Mouse (Mus musculus) heart, embryonic 10.5 days (tissue): ENCODE data around the gene Cacng8. TPM values are rescaled to one million over a fixed set of nuclear protein-coding genes. Genes with fewer than 3 reads are reported as not detected.
A peak's percentile ranks its signal among the peaks of the same experiment; 100 is the strongest.

ENCODE experiments used
- DNase-seq: peaks from one replicate; pipeline ENCODE4 v3.0.0-alpha.2; 2017; ENCODE audit warnings: low spot score
- H3K27ac ChIP-seq: fragments of 300-500 bp; sonication (generic); 2 replicates; pipeline ENCODE4 v1.5.1; 2016; ENCODE audit warnings: mild to moderate bottlenecking
- H3K27me3 ChIP-seq: fragments of 300-500 bp; sonication (generic); 2 replicates; pipeline ENCODE4 v1.6.1; 2016; ENCODE audit warnings: mild to moderate bottlenecking; ENCODE audit not compliant: poor library complexity, insufficient read depth, severe bottlenecking
- H3K36me3 ChIP-seq: fragments of 300-500 bp; sonication (generic); 2 replicates; pipeline ENCODE4 v1.6.1; 2016; ENCODE audit warnings: mild to moderate bottlenecking, moderate library complexity
- H3K4me1 ChIP-seq: fragments of 300-500 bp; sonication (generic); 2 replicates; pipeline ENCODE4 v1.6.1; 2016; ENCODE audit warnings: mild to moderate bottlenecking
- H3K4me3 ChIP-seq: fragments of 300-500 bp; sonication (generic); 2 replicates; pipeline ENCODE4 v1.5.1; 2016; ENCODE audit warnings: mild to moderate bottlenecking, moderate library complexity
- H3K9me3 ChIP-seq: fragments of 300-500 bp; sonication (generic); 2 replicates; pipeline ENCODE4 v1.6.1; 2016; ENCODE audit warnings: mild to moderate bottlenecking, moderate library complexity
- WGBS: fragments of 180-500 bp; shearing (Covaris S2); methylation state at CpG from one replicate; pipeline ENCODE4 v1.1.7; 2016; 5-methylcytosine and 5-hydroxymethylcytosine counted together
- microRNA-seq: library from miRNA; unstranded; fragments of <30 nt; microRNA quantifications from one replicate; pipeline ENCODE4, GENCODE M21; 2017
- polyA plus RNA-seq: library from polyadenylated mRNA; unstranded; fragments of >200 nt; fragmentation: Nextera tagmentation; extraction: Ambion mirVana; gene quantifications from 2 replicates; pipeline ENCODE4 v1.2.1, GENCODE M21; 2016

Gene Cacng8
- polyA plus RNA-seq, 1 experiment from 2014 or later: 1.8 TPM

GRCm38 (mm10) chr7:3448737-3449454 lies 58.4 kb downstream of the Cacng8 start:
- Histone ChIP-seq H3K4me1 (0 out of 2 replicates have a peak, but pooled peaks cover 4% of the 10 kb centered on the region), H3K27me3 (peaks cover 11% of the 10 kb centered on the region; the same call in 1 of the 2 replicates), H3K27ac (no peak overlapping the region), H3K36me3 (no peaks in the 10 kb centered on the region), H3K9me3 (no peaks in the 10 kb centered on the region), H3K4me3 (no peak overlapping the region)
- WGBS: 20% methylated on average over 15 of the region's 15 CpGs
- peak; percentile 77 for DNase-seq

GRCm38 (mm10) chr7:3450671-3451070 lies 60.2 kb downstream of the Cacng8 start:
- DNase-seq: no peak
- WGBS: 66% methylated on average over 5 of the region's 5 CpGs
- Histone ChIP-seq H3K9me3 (no peaks in the 10 kb centered on the region), H3K27me3 (peaks cover 11% of the 10 kb centered on the region; the same call in 1 of the 2 replicates), H3K4me3 (no peak overlapping the region), H3K36me3 (no peaks in the 10 kb centered on the region), H3K4me1 (0 out of 2 replicates have a peak, but pooled peaks cover 4% of the 10 kb centered on the region), H3K27ac (no peak overlapping the region)

- H3K4me3 ChIP-seq: no peak overlapping the region
- peaks cover 11% of the 10 kb centered on the region; the same call in 1 of the 2 replicates for H3K27me3 ChIP-seq
- H3K36me3 ChIP-seq: no peaks in the 10 kb centered on the region
- DNase-seq: peak; percentile 36
- 29% methylated on average over 6 of the region's 6 CpGs for WGBS
- no peaks in the 10 kb centered on the region for H3K9me3 ChIP-seq
- H3K4me1 ChIP-seq: 0 out of 2 replicates have a peak, but pooled peaks cover 4% of the 10 kb centered on the region
- H3K27ac ChIP-seq: no peak overlapping the region
Observed at GRCm38 (mm10) chr7:3451161-3451560, 60.7 kb downstream of the Cacng8 start.

GRCm38 (mm10) chr7:3452821-3453485 lies 62.5 kb downstream of the Cacng8 start:
- H3K36me3 ChIP-seq: no peaks in the 10 kb centered on the region

GRCm38 (mm10) chr7:3453486-3454183 lies 63.2 kb downstream of the Cacng8 start:
- WGBS: 46% methylated on average over 11 of the region's 11 CpGs
- no peak overlapping the region for H3K4me3 ChIP-seq
- H3K4me1 ChIP-seq: 0 out of 2 replicates have a peak, but pooled peaks cover 4% of the 10 kb centered on the region
- H3K9me3 ChIP-seq: no peaks in the 10 kb centered on the region
- peaks cover 11% of the 10 kb centered on the region; the same call in 1 of the 2 replicates for H3K27me3 ChIP-seq
- peak; percentile 46 for DNase-seq
- H3K27ac ChIP-seq: no peak overlapping the region
- H3K36me3 ChIP-seq: no peaks in the 10 kb centered on the region

More at GRCm38 (mm10) chr7:3452821-3453485, 62.5 kb downstream of the Cacng8 start:
- Histone ChIP-seq H3K4me1 (0 out of 2 replicates have a peak, but pooled peaks cover 4% of the 10 kb centered on the region), H3K27me3 (peaks cover 11% of the 10 kb centered on the region; the same call in 1 of the 2 replicates), H3K4me3 (no peak overlapping the region), H3K27ac (no peak overlapping the region), H3K9me3 (no peaks in the 10 kb centered on the region)
- DNase-seq: peak; percentile 36
- WGBS: 38% methylated on average over 12 of the region's 12 CpGs

GRCm38 (mm10) chr7:3457111-3457840 lies 66.8 kb downstream of the Cacng8 start:
- Histone ChIP-seq H3K4me3 (no peak overlapping the region), H3K9me3 (no peaks in the 10 kb centered on the region), H3K36me3 (no peaks in the 10 kb centered on the region), H3K4me1 (0 out of 2 replicates have a peak, but pooled peaks cover 4% of the 10 kb centered on the region), H3K27me3 (no peaks in the 10 kb centered on the region), H3K27ac (no peak overlapping the region)
- no peak for DNase-seq
- 95% methylated on average over 10 of the region's 10 CpGs for WGBS

GRCm38 (mm10) chr7:3457841-3458217 lies 67.3 kb downstream of the Cacng8 start:
- no peak for DNase-seq
- WGBS: 78% methylated on average over 9 of the region's 9 CpGs

GRCm38 (mm10) chr7:3460261-3460660 lies 69.8 kb downstream of the Cacng8 start:
- Histone ChIP-seq H3K4me1 (no peaks in the 10 kb centered on the region), H3K9me3 (no peaks in the 10 kb centered on the region), H3K27me3 (no peaks in the 10 kb centered on the region), H3K4me3 (no peak overlapping the region), H3K27ac (no peak overlapping the region), H3K36me3 (no peaks in the 10 kb centered on the region)
- DNase-seq: peak; percentile 27
- 83% methylated on average over 8 of the region's 8 CpGs for WGBS

More at GRCm38 (mm10) chr7:3457841-3458217, 67.3 kb downstream of the Cacng8 start:
- no peak overlapping the region for H3K27ac ChIP-seq
- no peaks in the 10 kb centered on the region for H3K36me3 ChIP-seq
- H3K27me3 ChIP-seq: no peaks in the 10 kb centered on the region
- no peaks in the 10 kb centered on the region for H3K9me3 ChIP-seq
- 0 out of 2 replicates have a peak, but pooled peaks cover 4% of the 10 kb centered on the region for H3K4me1 ChIP-seq
- no peak overlapping the region for H3K4me3 ChIP-seq

GRCm38 (mm10) chr7:3463306-3463705 lies 72.8 kb downstream of the Cacng8 start:
- DNase-seq: peak; percentile 20
- no peaks in the 10 kb centered on the region for H3K4me1 ChIP-seq
- no peaks in the 10 kb centered on the region for H3K9me3 ChIP-seq
- no peak overlapping the region for H3K27ac ChIP-seq
- no peaks in the 10 kb centered on the region for H3K27me3 ChIP-seq
- no peak overlapping the region for H3K4me3 ChIP-seq
- 84% methylated on average over 4 of the region's 4 CpGs for WGBS
- H3K36me3 ChIP-seq: no peaks in the 10 kb centered on the region

Small RNA genes lying within 50 kb of the gene (microRNA-seq; reads per million reads assigned to microRNA genes)
- 2.5 reads per million, percentile 2 among the genes with 10 or more reads in this experiment for gene Gm23450

Other genes with a start within 250 kb of the Cacng8 start
- gene AU018091, start 221.5 kb upstream of the Cacng8 start, polyA plus RNA-seq: 0.30 and 0.65 TPM in 2 replicates
- 0.06 TPM in 1 of 2 replicates, not detected in the other for gene Nlrp12, start 140.9 kb upstream of the Cacng8 start, polyA plus RNA-seq
- 127 and 180 TPM in 2 replicates for gene Myadm, start 101.6 kb upstream of the Cacng8 start, polyA plus RNA-seq
- gene Prkcg, start 101.5 kb upstream of the Cacng8 start, polyA plus RNA-seq: 0.16 and 0.35 TPM in 2 replicates
- 0.22 and 1.3 TPM in 2 replicates for gene Cacng7, start 57.7 kb upstream of the Cacng8 start, polyA plus RNA-seq
- 9.6 and 23.7 TPM in 2 replicates for gene Cacng6, start 33.5 kb downstream of the Cacng8 start, polyA plus RNA-seq
- gene Tarm1, start 111.9 kb downstream of the Cacng8 start, polyA plus RNA-seq: not detected in 2 replicates
- gene Oscar, start 225.5 kb downstream of the Cacng8 start, polyA plus RNA-seq: 0.16 and 0.27 TPM in 2 replicates
- gene Ndufa3, start 226.7 kb downstream of the Cacng8 start, polyA plus RNA-seq: 486 and 602 TPM in 2 replicates
- gene Tfpt, start 239.2 kb downstream of the Cacng8 start, polyA plus RNA-seq: 19.4 and 34.5 TPM in 2 replicates
- gene Prpf31, start 239.3 kb downstream of the Cacng8 start, polyA plus RNA-seq: 90.1 and 121 TPM in 2 replicates